Mouse (Mus musculus): ENCODE measurements around the gene Lias.

- TF ChIP-seq GATA1 (IDR thresholded peaks at IDR 0.05; ENCODE audit: low read length) (no peak), TAL1 (IDR thresholded peaks at IDR 0.05; ENCODE audit: low read length) (no peak)
Observed at GRCm38 (mm10) chr5:65424215-65424614, 32.9 kb downstream of the Lias start.

Measured in erythroblast, embryonic 14.5 days (primary cell).